Mouse (Mus musculus): ENCODE results near the gene Cdkn2d. TPM values are rescaled to one million over a fixed set of nuclear protein-coding genes. Genes with fewer than 3 reads are reported as not detected.

Gene Cdkn2d
- polyA plus RNA-seq (2012): 45.6 and 52.9 TPM in 2 replicates

GRCm38 (mm10) chr9:21291022-21291787 lies at the start of gene Cdkn2d:
Gene Cdkn2d, minus strand, starts transcription at chr9:21291407.

GRCm38 (mm10) chr9:21320619-21321512 lies 29.7 kb upstream of the Cdkn2d start, which contains the start of gene Slc44a2:
Gene Slc44a2, plus strand, starts transcription at chr9:21320698.

GRCm38 (mm10) chr9:21312134-21312533 lies 20.9 kb upstream of the Cdkn2d start, which contains the start of gene Ap1m2:
Gene Ap1m2, minus strand, starts transcription at chr9:21312337.

GRCm38 (mm10) chr9:21287571-21288402 lies 3.4 kb downstream of the Cdkn2d start, which contains the start of gene Kri1:
Gene Kri1, minus strand, starts transcription at chr9:21287969.

GRCm38 (mm10) chr9:21265000-21265561 lies 26.1 kb downstream of the Cdkn2d start, which contains the start of gene Atg4d:
Gene Atg4d, plus strand, starts transcription at chr9:21265293.

GRCm38 (mm10) chr9:21248326-21248725 lies 42.9 kb downstream of the Cdkn2d start, which contains the start of gene S1pr5:
Gene S1pr5, minus strand, starts transcription at chr9:21248443.

GRCm38 (mm10) chr9:21238733-21239464 lies 52.3 kb downstream of the Cdkn2d start, which contains the start of gene Keap1:
Gene Keap1, minus strand, starts transcription at chr9:21239361.

Other genes with a start within 250 kb of the Cdkn2d start
- gene Zglp1, start 224.3 kb downstream of the Cdkn2d start, polyA plus RNA-seq (2012): 3.1 and 7.5 TPM in 2 replicates
- gene Gm49373, start 218.3 kb downstream of the Cdkn2d start, polyA plus RNA-seq (2012): 1.6 and 2.0 TPM in 2 replicates
- 26.8 and 32.5 TPM in 2 replicates for gene Fdx1l, start 217.8 kb downstream of the Cdkn2d start, polyA plus RNA-seq (2012)
- 283 and 327 TPM in 2 replicates for gene Gm38431, start 199.4 kb downstream of the Cdkn2d start, polyA plus RNA-seq (2012)
- 94.4 and 110 TPM in 2 replicates for gene Raver1, start 199.4 kb downstream of the Cdkn2d start, polyA plus RNA-seq (2012)
- gene Tyk2, start 160.2 kb downstream of the Cdkn2d start, polyA plus RNA-seq (2012): 36.6 and 36.8 TPM in 2 replicates
- 317 and 381 TPM in 2 replicates for gene Cdc37, start 141.4 kb downstream of the Cdkn2d start, polyA plus RNA-seq (2012)
- 15.4 and 17.1 TPM in 2 replicates for gene Pde4a, start 125.7 kb downstream of the Cdkn2d start, polyA plus RNA-seq (2012)
- gene Keap1, start 52.0 kb downstream of the Cdkn2d start, polyA plus RNA-seq (2012): 66.5 and 66.9 TPM in 2 replicates
- 0.24 and 0.41 TPM in 2 replicates for gene S1pr5, start 43.0 kb downstream of the Cdkn2d start, polyA plus RNA-seq (2012)
- 21.4 and 22.7 TPM in 2 replicates for gene Atg4d, start 26.1 kb downstream of the Cdkn2d start, polyA plus RNA-seq (2012)
- gene Kri1, start 3.4 kb downstream of the Cdkn2d start, polyA plus RNA-seq (2012): 58.2 and 90.2 TPM in 2 replicates
- 0.10 and 0.13 TPM in 2 replicates for gene Ap1m2, start 20.9 kb upstream of the Cdkn2d start, polyA plus RNA-seq (2012)
- 121 and 136 TPM in 2 replicates for gene Slc44a2, start 29.3 kb upstream of the Cdkn2d start, polyA plus RNA-seq (2012)
- 145 and 195 TPM in 2 replicates for gene Ilf3, start 76.5 kb upstream of the Cdkn2d start, polyA plus RNA-seq (2012)
- 51.4 and 64.1 TPM in 2 replicates for gene Qtrt1, start 120.4 kb upstream of the Cdkn2d start, polyA plus RNA-seq (2012)
- gene Dnm2, start 133.5 kb upstream of the Cdkn2d start, polyA plus RNA-seq (2012): 450 and 507 TPM in 2 replicates
- 10.9 and 14.0 TPM in 2 replicates for gene Tmed1, start 218.8 kb upstream of the Cdkn2d start, polyA plus RNA-seq (2012)
- gene AB124611, start 234.8 kb upstream of the Cdkn2d start, polyA plus RNA-seq (2012): 15.6 and 49.8 TPM in 2 replicates